Mouse (Mus musculus) limb, embryonic 14.5 days (tissue): ENCODE data around the gene Ica1. TPM values are rescaled to one million over a fixed set of nuclear protein-coding genes. Genes with fewer than 3 reads are reported as not detected.
A peak's percentile ranks its signal among the peaks of the same experiment; 100 is the strongest.

ENCODE experiments used
- ATAC-seq: fragments of 200-750 bp; cut with Nextera tagmentation; 2 replicates; pipeline ENCODE4 v1.8.0; 2017; ENCODE audit warnings: low read depth, moderate number of reproducible peaks, moderate TSS enrichment; ENCODE audit not compliant: low FRiP score
- DNase-seq: peaks from one replicate; pipeline ENCODE4 v3.0.0-alpha.2; 2015; ENCODE audit warnings: low spot score
- H3K27ac ChIP-seq: fragments of 300-500 bp; sonication (generic); replicated peaks from 2 replicates; pipeline ENCODE4 v1.5.1; 2014; ENCODE audit warnings: low read depth, mild to moderate bottlenecking, low read length, moderate library complexity, mixed read lengths
- H3K27me3 ChIP-seq: fragments of 300-500 bp; sonication (generic); 2 replicates; pipeline ENCODE4 v1.6.1; 2014; ENCODE audit warnings: low read length, mixed read lengths; ENCODE audit not compliant: control insufficient read depth, insufficient read depth
- H3K36me3 ChIP-seq: fragments of 300-500 bp; sonication (generic); 2 replicates; pipeline ENCODE4 v1.6.1; 2014; ENCODE audit warnings: mild to moderate bottlenecking, low read length, moderate library complexity, mixed read lengths; ENCODE audit not compliant: control insufficient read depth, insufficient read depth
- H3K4me1 ChIP-seq: fragments of 300-500 bp; sonication (generic); 2 replicates; pipeline ENCODE4 v1.6.1; 2014; ENCODE audit warnings: antibody characterized with exemption, low read length, mixed read lengths; ENCODE audit not compliant: control insufficient read depth, insufficient read depth
- H3K4me2 ChIP-seq: fragments of 300-500 bp; sonication (generic); replicated peaks from 2 replicates; pipeline ENCODE4 v1.6.1; 2014; ENCODE audit warnings: low read depth, mild to moderate bottlenecking, low read length, moderate library complexity; ENCODE audit not compliant: severe bottlenecking
- H3K4me3 ChIP-seq: fragments of 300-500 bp; sonication (generic); replicated peaks from 2 replicates; pipeline ENCODE4 v1.5.1; 2014; ENCODE audit warnings: low read length
- H3K9ac ChIP-seq: fragments of 300-500 bp; sonication (generic); 2 replicates; pipeline ENCODE4 v1.6.1; 2014; ENCODE audit warnings: mild to moderate bottlenecking, low read depth, low read length, moderate library complexity; ENCODE audit not compliant: severe bottlenecking
- H3K9me3 ChIP-seq: fragments of 300-500 bp; sonication (generic); 2 replicates; pipeline ENCODE4 v1.6.1; 2016; ENCODE audit warnings: low read length; ENCODE audit not compliant: control insufficient read depth
- POLR2A ChIP-seq: fragments of 200-500 bp; IDR thresholded peaks from 2 replicates; pipeline ENCODE4 v1.8.0; 2012; ENCODE audit warnings: inconsistent platforms, mild to moderate bottlenecking, moderate library complexity, borderline replicate concordance; ENCODE audit not compliant: insufficient read depth, insufficient read length; ENCODE audit errors: extremely low read depth
- WGBS: fragments of 180-500 bp; shearing (Covaris S2); extraction: QIAGEN DNeasy Blood & Tissue Kit; methylation state at CpG from one replicate; pipeline ENCODE4 v1.1.7; 2014; 5-methylcytosine and 5-hydroxymethylcytosine counted together
- polyA plus RNA-seq, 2 experiments: library from polyadenylated mRNA; depleted of rRNA in 1 of 2; stranded (reverse) in 1 of 2; unstranded in 1 of 2; fragments of >200 nt; fragmentation: Nextera tagmentation in 1 of 2; extraction: Ambion mirVana in 1 of 2; gene quantifications; 2 replicates each; pipeline versions ENCODE4 v1.2.1 to v1.2.3; 2012 to 2014

Gene Ica1
- polyA plus RNA-seq, 2 experiments = 6.4 to 14.7 TPM

DNA sequence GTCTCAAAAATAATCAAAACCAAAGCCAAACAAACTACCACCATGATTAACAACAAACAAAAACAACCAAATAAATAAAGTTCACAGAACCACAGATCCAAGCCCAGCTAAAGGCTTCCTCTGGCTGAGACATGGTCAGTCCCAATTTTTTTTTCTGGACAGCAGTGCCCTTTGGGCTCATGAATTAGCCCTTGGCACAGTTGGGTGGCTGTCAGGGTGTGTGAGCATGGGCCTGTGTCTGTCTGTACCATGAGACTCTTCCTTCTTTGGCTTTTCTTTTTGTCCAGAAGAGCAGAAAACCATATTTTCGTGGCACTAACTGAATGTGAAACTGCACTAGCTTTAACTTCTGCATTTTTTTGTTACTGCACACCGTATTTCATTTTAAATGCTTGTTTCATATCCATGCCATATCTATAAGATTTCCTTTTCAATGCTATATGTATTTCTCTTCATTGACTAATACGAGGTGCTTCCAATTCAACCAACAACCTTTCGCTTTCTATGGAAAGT lies 34.0 kb downstream of the Ica1 start:
- Histone ChIP-seq H3K4me2 (no peak overlapping the region), H3K27me3 (no peaks in the 10 kb centered on the region), H3K9me3 (no peaks in the 10 kb centered on the region), H3K4me3 (no peak overlapping the region), H3K4me1 (0 out of 2 replicates have a peak, but pooled peaks cover 3% of the 10 kb centered on the region), H3K27ac (no peak overlapping the region), H3K9ac (no peak overlapping the region), H3K36me3 (no peaks in the 10 kb centered on the region)
- no peak for ATAC-seq
- WGBS = 90% methylated on average over 4 of the region's 4 CpGs
- DNase-seq = no peak
- no peak for TF ChIP-seq POLR2A

DNA sequence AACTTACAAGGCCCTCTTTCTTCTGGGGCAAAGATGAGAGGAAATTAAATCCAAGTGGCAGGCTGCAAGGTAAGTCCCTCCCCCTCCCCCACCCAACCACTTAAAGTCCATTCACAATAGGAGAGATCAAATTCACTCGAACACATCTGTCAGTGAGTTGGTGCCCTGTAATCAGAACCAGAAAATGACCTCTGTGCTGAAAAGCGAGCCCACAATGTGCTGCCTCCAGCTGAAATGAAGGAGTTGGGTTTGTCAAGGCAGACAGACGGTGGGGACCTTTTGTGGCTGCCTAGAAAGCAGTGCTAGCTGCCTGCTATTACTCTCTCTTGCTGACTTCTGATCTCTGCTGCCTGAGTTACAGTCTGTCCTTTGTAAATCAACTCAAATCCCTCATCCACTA lies 35.8 kb downstream of the Ica1 start:
- no peaks in the 10 kb centered on the region for H3K36me3 ChIP-seq
- no peak for TF ChIP-seq POLR2A
- H3K4me2 ChIP-seq = no peak overlapping the region
- ATAC-seq (no peak; the same call in 1 of the 2 replicates), DNase-seq (no peak)
- 10% methylated on average over 3 of the region's 3 CpGs for WGBS
- no peak overlapping the region for H3K4me3 ChIP-seq
- 0 out of 2 replicates have a peak, but pooled peaks cover 3% of the 10 kb centered on the region for H3K4me1 ChIP-seq
- no peaks in the 10 kb centered on the region for H3K27me3 ChIP-seq
- H3K9me3 ChIP-seq = no peaks in the 10 kb centered on the region
- no peak overlapping the region for H3K27ac ChIP-seq
- H3K9ac ChIP-seq = no peak overlapping the region

DNA sequence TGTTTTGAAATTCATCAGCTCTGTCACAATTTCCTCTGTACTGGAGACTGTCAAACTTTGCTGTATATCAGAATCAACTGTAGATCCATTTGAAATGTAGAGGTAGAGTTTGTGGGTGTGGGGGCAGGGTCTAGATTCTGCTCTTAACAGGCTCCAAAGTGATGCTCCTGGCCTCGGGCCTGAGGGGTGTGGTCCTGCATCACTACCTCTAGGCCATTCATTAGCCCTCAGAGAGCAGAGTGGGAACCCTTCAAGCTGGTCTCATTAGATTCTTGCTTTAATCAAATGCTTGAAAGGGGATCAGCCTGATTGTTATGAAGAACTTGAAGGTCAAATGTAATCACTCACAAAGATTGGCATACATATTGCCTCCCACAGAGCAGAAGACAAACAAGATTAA lies 36.6 kb downstream of the Ica1 start:
- no peaks in the 10 kb centered on the region for H3K9me3 ChIP-seq
- H3K4me1 ChIP-seq = 0 out of 2 replicates have a peak, but pooled peaks cover 3% of the 10 kb centered on the region
- H3K4me2 ChIP-seq = no peak overlapping the region
- DNase-seq (no peak), ATAC-seq (no peak)
- H3K36me3 ChIP-seq = no peaks in the 10 kb centered on the region
- H3K4me3 ChIP-seq = no peak overlapping the region
- no peak for TF ChIP-seq POLR2A
- WGBS = 20% methylated on average over 1 of the region's 1 CpGs
- no peak overlapping the region for H3K9ac ChIP-seq
- H3K27ac ChIP-seq = no peak overlapping the region
- H3K27me3 ChIP-seq = no peaks in the 10 kb centered on the region

DNA sequence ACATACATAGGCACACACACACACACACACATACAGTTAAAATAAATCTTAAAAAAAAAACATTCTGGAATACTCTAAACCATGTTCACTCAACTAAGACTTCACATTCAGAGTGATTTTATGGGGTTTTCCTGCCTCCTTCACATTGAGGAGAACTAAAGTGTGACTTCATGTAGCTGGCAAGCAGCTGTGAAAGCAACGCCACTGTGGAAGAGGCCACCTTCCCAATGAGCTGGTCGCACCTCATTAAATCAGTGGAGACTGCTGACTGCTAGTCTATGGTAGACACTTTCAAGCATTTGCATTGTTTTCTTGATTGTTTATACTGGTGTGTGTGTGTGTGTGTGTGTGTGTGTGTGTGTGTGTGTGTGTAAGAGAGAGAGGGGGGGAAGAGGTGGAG lies 38.2 kb downstream of the Ica1 start:
- H3K4me3 ChIP-seq = no peak overlapping the region
- H3K27me3 ChIP-seq = no peaks in the 10 kb centered on the region
- H3K36me3 ChIP-seq = no peaks in the 10 kb centered on the region
- no peaks in the 10 kb centered on the region for H3K9me3 ChIP-seq
- ATAC-seq = peak; percentile 45; the same call in 1 of the 2 replicates
- peaks cover 6% of the 10 kb centered on the region; the same call in 1 of the 2 replicates for H3K4me1 ChIP-seq
- H3K4me2 ChIP-seq = no peak overlapping the region
- TF ChIP-seq POLR2A = no peak
- no peak overlapping the region for H3K9ac ChIP-seq
- DNase-seq = peak; percentile 50
- no peak overlapping the region for H3K27ac ChIP-seq
- WGBS = 25% methylated on average over 2 of the region's 2 CpGs

DNA sequence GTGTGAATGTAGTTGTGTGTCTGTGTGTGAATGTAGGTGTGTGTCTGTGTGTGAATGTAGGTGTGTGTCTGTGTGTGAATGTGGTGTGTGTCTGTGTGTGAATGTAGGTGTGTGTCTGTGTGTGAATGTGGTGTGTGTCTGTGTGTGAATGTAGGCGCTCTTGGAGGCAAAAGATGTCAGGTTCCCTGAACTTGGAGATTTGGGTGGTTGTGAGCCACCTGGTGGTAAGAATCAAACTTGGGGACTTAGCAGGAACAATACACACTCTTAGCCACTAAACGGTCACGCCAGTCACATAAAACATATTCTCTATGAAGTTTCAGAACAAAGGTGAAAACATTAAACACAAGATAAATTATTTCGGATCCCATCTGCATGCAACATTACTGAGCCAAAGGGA lies 39.9 kb downstream of the Ica1 start:
- no peak for TF ChIP-seq POLR2A
- H3K4me3 ChIP-seq = no peak overlapping the region
- H3K27ac ChIP-seq = no peak overlapping the region
- 70% methylated on average over 4 of the region's 4 CpGs for WGBS
- H3K4me2 ChIP-seq = no peak overlapping the region
- H3K27me3 ChIP-seq = no peaks in the 10 kb centered on the region
- DNase-seq (no peak), ATAC-seq (no peak)
- no peaks in the 10 kb centered on the region for H3K36me3 ChIP-seq
- H3K9ac ChIP-seq = no peak overlapping the region
- H3K4me1 ChIP-seq = peaks cover 9% of the 10 kb centered on the region; the same call in 1 of the 2 replicates
- H3K9me3 ChIP-seq = no peaks in the 10 kb centered on the region

DNA sequence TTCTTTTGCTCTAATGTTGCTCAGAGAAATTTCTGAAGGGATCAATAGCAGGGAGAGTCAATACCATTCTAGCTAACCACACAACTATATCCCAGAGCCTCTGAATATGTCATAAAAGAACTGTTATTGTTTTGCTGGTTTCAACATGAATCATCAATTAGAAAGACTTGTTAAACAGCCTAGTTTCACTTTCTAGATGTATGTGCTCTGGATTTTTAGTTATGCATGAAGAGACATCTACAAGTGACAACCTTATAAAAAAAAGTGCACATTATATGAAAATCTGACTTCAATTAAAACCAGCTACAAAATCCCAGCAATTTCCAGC lies 41.8 kb downstream of the Ica1 start:
- Histone ChIP-seq H3K4me3 (no peak overlapping the region), H3K36me3 (no peaks in the 10 kb centered on the region), H3K4me1 (peaks cover 9% of the 10 kb centered on the region; the same call in 1 of the 2 replicates), H3K9me3 (no peaks in the 10 kb centered on the region), H3K4me2 (no peak overlapping the region), H3K27me3 (no peaks in the 10 kb centered on the region), H3K27ac (no peak overlapping the region), H3K9ac (no peak overlapping the region)
- no peak for TF ChIP-seq POLR2A
- DNase-seq (no peak), ATAC-seq (no peak)
